Mouse (Mus musculus) liver, postnatal 0 days (tissue): ENCODE data around the gene Fgl2. TPM values are rescaled to one million over a fixed set of nuclear protein-coding genes. Genes with fewer than 3 reads are reported as not detected.
A peak's percentile ranks its signal among the peaks of the same experiment; 100 is the strongest.

Source experiments
- ATAC-seq: fragments of 200-750 bp; cut with Nextera tagmentation; 2 replicates; pipeline ENCODE4 v1.8.0; 2017; ENCODE audit warnings: mild to moderate bottlenecking, moderate library complexity
- DNase-seq: peaks from one replicate; pipeline ENCODE4 v3.0.0-alpha.2; 2016
- H3K27ac ChIP-seq: fragments of 300-500 bp; sonication (generic); 2 replicates; pipeline ENCODE4 v1.5.1; 2014; ENCODE audit warnings: antibody characterized with exemption, moderate library complexity, mild to moderate bottlenecking, low read depth
- H3K27me3 ChIP-seq: fragments of 300-500 bp; sonication (generic); 2 replicates; pipeline ENCODE4 v1.6.1; 2014; ENCODE audit warnings: low read length, control low read depth, mixed read lengths; ENCODE audit not compliant: insufficient read depth
- H3K36me3 ChIP-seq: fragments of 300-500 bp; sonication (generic); replicated peaks from 2 replicates; pipeline ENCODE4 v1.6.1; 2014; ENCODE audit warnings: mild to moderate bottlenecking, control low read depth, low read length, moderate library complexity, mixed read lengths; ENCODE audit not compliant: insufficient read depth
- H3K4me1 ChIP-seq: fragments of 300-500 bp; sonication (generic); 2 replicates; pipeline ENCODE4 v1.6.1; 2014; ENCODE audit warnings: antibody characterized with exemption, mild to moderate bottlenecking, control low read depth; ENCODE audit not compliant: insufficient read depth
- H3K4me2 ChIP-seq: fragments of 300-500 bp; sonication (generic); 2 replicates; pipeline ENCODE4 v1.6.1; 2014; ENCODE audit warnings: low read depth, mild to moderate bottlenecking, low read length, moderate library complexity, mixed read lengths
- H3K4me3 ChIP-seq: fragments of 300-500 bp; sonication (generic); 2 replicates; pipeline ENCODE4 v1.5.1; 2014; ENCODE audit warnings: low read depth, low read length
- H3K9ac ChIP-seq: fragments of 300-500 bp; sonication (generic); replicated peaks from 2 replicates; pipeline ENCODE4 v1.6.1; 2014; ENCODE audit warnings: mild to moderate bottlenecking, moderate library complexity
- H3K9me3 ChIP-seq: fragments of 300-500 bp; sonication (generic); 2 replicates; pipeline ENCODE4 v1.6.1; 2016; ENCODE audit warnings: mild to moderate bottlenecking, control low read depth, low read length, mixed read lengths
- CTCF ChIP-seq: sonication (generic); IDR thresholded peaks from 2 replicates; pipeline ENCODE4 v1.5.1; 2016; ENCODE audit warnings: antibody characterized with exemption, low read depth
- EP300 ChIP-seq: IDR thresholded peaks from 2 replicates; pipeline ENCODE4 v1.6.1; 2016; ENCODE audit warnings: antibody characterized with exemption, low read depth, mild to moderate bottlenecking
- WGBS: fragments of 180-500 bp; shearing (Covaris S2); extraction: QIAGEN DNeasy Blood & Tissue Kit; methylation state at CpG from one replicate; pipeline ENCODE4 v1.1.7; 2014; ENCODE audit not compliant: insufficient replicate concordance; 5-methylcytosine and 5-hydroxymethylcytosine counted together
- polyA plus RNA-seq: library from polyadenylated mRNA; unstranded; fragments of >200 nt; fragmentation: Nextera tagmentation; extraction: Ambion mirVana; gene quantifications from 2 replicates; pipeline ENCODE4 v1.2.1, GENCODE M21; 2015

The Fgl2 gene
- polyA plus RNA-seq, 1 experiment from 2014 or later: 3.5 TPM

GRCm38 (mm10) chr5:21388855-21389254 is 16.4 kb downstream of the Fgl2 start:
- Histone ChIP-seq H3K4me3 (no peak overlapping the region), H3K27me3 (no peaks in the 10 kb centered on the region), H3K4me2 (no peak overlapping the region), H3K4me1 (peaks cover 12% of the 10 kb centered on the region), H3K9me3 (no peaks in the 10 kb centered on the region), H3K27ac (no peak overlapping the region), H3K36me3 (no peaks in the 10 kb centered on the region), H3K9ac (no peak overlapping the region)
- TF ChIP-seq CTCF: no peak
- TF ChIP-seq EP300: no peak
- no peak for ATAC-seq
- 55% methylated on average over 4 of the region's 4 CpGs for WGBS
- DNase-seq: no peak

DNA sequence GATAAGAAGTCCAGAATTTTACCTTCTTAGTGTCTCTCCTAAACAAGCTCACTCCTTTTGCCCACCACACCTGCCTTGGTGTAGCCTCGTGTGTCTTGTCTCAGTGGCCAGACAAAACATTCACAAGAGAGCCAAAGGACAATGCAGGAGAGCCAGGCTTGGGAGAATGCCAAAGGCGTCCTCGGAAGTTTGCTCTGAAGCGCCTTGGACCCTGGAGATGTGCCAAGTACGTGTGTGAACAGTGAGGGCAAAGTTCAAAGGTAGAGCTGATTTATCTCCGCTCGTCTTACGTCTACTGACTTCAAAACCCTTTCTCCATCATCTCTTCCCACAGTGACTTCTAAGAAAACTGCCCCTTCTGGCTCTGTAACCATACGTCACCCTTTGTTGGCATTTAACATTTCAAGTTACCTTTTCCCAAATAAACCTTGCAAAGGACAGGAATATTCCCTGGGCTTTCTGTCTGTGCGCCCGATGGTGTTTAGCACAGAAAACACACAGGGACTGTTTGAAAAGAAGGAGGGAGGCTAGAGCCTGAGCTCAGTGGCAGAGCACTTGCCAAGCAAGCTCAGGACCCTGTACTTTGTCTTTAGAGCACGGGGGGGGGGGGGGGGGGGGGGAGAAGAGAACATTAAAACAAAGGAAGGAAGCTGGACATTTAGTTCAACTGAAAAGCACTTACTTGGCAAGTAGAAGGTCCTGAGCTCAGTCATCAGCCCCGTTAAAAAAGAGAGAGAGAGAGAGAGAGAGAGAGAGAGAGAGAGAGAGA is 19.4 kb downstream of the Fgl2 start:
- 42% methylated on average over 13 of the region's 13 CpGs for WGBS
- Histone ChIP-seq H3K27me3 (no peaks in the 10 kb centered on the region), H3K36me3 (no peaks in the 10 kb centered on the region), H3K27ac (no peak overlapping the region), H3K4me3 (no peak overlapping the region), H3K9me3 (no peaks in the 10 kb centered on the region), H3K4me2 (peak overlapping the region; percentile 34), H3K4me1 (peaks cover 12% of the 10 kb centered on the region), H3K9ac (no peak overlapping the region)
- ATAC-seq: peak; percentile 56
- peak; percentile 60 for DNase-seq
- TF ChIP-seq EP300 (no peak), CTCF (no peak)

- H3K27ac ChIP-seq: no peak overlapping the region
- no peak overlapping the region for H3K9ac ChIP-seq
- no peaks in the 10 kb centered on the region for H3K36me3 ChIP-seq
- H3K4me3 ChIP-seq: no peak overlapping the region
- no peaks in the 10 kb centered on the region for H3K9me3 ChIP-seq
- no peaks in the 10 kb centered on the region for H3K27me3 ChIP-seq
- H3K4me1 ChIP-seq: peaks cover 12% of the 10 kb centered on the region
- DNase-seq (no peak), ATAC-seq (no peak)
- no peak overlapping the region for H3K4me2 ChIP-seq
- TF ChIP-seq EP300 (no peak), CTCF (no peak)
- 62% methylated on average over 2 of the region's 2 CpGs for WGBS
These were observed 22.1 kb downstream of the Fgl2 start for GRCm38 (mm10) chr5:21394562-21394961.

DNA sequence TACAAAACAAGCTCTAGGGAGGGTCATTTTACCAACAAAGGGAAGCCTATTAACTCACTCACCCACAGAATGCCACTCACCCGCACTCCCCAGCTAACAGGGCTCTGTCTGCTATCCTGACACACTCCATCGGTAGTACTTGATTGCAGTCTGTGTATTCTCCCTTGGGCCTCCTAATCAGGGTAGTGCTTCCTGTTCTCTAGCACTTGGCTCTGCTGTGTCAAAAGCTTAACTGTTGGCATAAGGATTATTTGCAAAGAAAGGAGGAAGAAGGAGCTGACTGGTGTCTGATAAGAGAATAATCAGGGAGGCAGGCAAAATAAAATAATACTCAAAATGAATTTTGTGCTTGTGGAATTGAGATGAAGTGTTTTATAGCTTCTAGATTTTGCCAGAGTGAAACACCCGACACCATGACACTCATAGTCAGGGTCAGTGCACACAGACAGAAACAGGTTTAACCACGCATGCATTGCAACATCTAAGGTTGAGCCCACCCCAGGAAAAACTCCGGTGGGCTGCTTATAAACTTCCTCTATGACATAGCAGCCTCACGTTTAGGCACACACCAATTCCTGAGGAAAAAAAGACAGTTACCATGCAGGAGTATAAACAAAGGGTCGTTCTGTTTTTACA is 22.9 kb downstream of the Fgl2 start:
- Histone ChIP-seq H3K27ac (no peak overlapping the region; the same call in 1 of the 2 replicates), H3K4me3 (no peak overlapping the region), H3K4me2 (no peak overlapping the region), H3K36me3 (no peaks in the 10 kb centered on the region), H3K27me3 (no peaks in the 10 kb centered on the region), H3K9ac (no peak overlapping the region; the same call in 1 of the 2 replicates), H3K9me3 (no peaks in the 10 kb centered on the region), H3K4me1 (peaks cover 12% of the 10 kb centered on the region)
- TF ChIP-seq EP300 (no peak; the same call in 1 of the 2 replicates), CTCF (no peak)
- ATAC-seq: peak; percentile 47; the same call in 1 of the 2 replicates
- 21% methylated on average over 7 of the region's 7 CpGs for WGBS
- no peak for DNase-seq

DNA sequence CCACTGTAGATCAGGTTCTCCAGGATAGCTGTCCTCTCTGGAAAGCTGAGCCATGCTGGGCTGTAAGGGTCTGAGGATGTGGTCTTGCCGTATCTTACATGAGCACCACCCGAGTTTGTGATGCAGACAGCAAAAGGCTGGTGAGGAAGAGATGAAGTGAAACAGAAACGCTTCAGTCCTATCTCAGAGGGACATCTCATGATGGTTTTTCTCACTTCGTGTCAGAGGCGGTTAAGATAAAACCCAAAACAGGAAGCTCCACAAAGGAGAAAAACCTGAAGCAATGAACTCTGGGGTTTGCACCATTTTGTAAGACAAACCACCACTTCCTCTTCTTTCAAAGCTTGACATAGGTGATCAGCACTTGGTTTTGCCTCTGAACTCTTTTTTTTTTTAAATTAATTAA is 38.8 kb downstream of the Fgl2 start:
- peak overlapping the region; percentile 89 for H3K27ac ChIP-seq
- peaks cover 10% of the 10 kb centered on the region for H3K4me1 ChIP-seq
- DNase-seq (no peak), ATAC-seq (peak; percentile 64)
- H3K4me2 ChIP-seq: peak overlapping the region; percentile 52
- 0 out of 2 replicates have a peak overlapping the region, but pooled peaks have one; percentile 3 for H3K4me3 ChIP-seq
- no peaks in the 10 kb centered on the region for H3K36me3 ChIP-seq
- no peak overlapping the region for H3K9ac ChIP-seq
- H3K9me3 ChIP-seq: no peaks in the 10 kb centered on the region
- 28% methylated on average over 5 of the region's 5 CpGs for WGBS
- H3K27me3 ChIP-seq: no peaks in the 10 kb centered on the region
- TF ChIP-seq CTCF: no peak
- peak; percentile 53; the same call in 1 of the 2 replicates for TF ChIP-seq EP300

DNA sequence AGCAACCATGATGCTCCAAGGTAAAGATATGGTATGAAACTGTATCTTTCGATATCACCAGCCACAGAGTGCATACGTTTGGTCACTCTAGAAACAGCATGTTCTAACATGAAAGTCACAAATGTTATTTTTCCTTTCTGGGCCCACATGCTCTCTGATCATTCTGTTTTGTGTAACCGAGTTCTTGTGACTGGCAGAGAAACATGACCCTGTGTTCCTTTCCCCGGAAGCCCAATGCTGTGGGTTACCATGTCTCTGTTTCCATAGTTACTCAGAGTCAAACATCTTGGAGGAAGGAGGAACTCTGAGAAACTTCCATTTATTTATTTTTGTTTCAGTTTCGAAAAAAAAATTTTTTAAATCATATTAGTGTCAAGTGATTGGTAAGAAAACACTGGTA is 39.6 kb downstream of the Fgl2 start:
- DNase-seq (no peak), ATAC-seq (peak; percentile 44)
- H3K9ac ChIP-seq: no peak overlapping the region
- H3K9me3 ChIP-seq: no peaks in the 10 kb centered on the region
- H3K27ac ChIP-seq: peak overlapping the region; percentile 76
- TF ChIP-seq CTCF (no peak), EP300 (no peak)
- no peaks in the 10 kb centered on the region for H3K36me3 ChIP-seq
- 46% methylated on average over 5 of the region's 5 CpGs for WGBS
- peaks cover 10% of the 10 kb centered on the region for H3K4me1 ChIP-seq
- no peak overlapping the region for H3K4me3 ChIP-seq
- H3K27me3 ChIP-seq: no peaks in the 10 kb centered on the region
- no peak overlapping the region for H3K4me2 ChIP-seq
